Mouse (Mus musculus) ZHBTc4 (cell line): ENCODE data around the gene Prkca.
"Not testable (repeated sequence)": the region's sequence is repeated elsewhere in the genome, so short reads cannot be mapped to it uniquely, and the experiment has no call there.

Experiments used
- DNase-seq: peaks from one replicate; pipeline ENCODE4 v3.0.0-alpha.2; 2011; ENCODE audit warnings: low read depth, low spot score

The Prkca gene

GRCm38 (mm10) chr11:108119785-108120184 lies 223.9 kb downstream of the Prkca start:
- DNase-seq: no peak

DNA sequence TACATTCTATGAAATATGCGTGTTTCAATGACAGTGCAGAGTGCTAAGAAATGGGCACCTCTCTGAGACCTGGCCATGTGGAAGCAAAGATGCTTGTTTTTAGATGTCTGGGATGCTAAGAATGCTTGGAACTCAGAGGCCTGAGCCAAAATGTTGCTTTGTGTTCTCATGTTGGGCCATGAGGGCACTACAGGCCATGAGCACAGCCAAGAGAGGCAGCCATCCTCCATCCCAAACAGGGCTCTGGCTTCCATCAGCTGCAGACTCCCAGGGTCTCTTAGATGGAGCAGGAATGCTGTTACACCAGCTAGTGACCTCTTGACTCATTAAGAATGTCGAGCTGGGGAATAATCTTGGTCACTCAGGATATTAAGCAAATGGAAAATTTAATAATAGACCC lies 224.9 kb downstream of the Prkca start:
- no peak for DNase-seq

DNA sequence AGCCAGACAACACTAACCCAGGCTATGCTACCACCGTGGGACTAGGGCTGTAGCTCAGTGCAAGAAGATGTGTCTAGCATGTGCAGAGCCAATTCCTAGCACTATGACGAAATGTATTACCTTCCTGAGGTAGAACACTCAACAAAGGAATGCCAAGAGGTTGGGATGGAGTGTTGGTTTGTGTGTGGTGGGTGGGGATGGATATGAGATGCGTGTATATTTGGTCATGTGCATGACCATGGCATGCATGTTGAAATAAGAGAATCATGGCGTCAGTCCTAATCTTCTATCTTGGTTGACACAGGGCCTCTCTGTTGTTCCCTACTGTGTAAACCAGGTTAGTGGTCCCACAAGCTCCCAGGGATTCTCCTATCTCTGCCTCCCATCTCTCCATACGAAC lies 225.5 kb downstream of the Prkca start:
- no peak for DNase-seq

DNA sequence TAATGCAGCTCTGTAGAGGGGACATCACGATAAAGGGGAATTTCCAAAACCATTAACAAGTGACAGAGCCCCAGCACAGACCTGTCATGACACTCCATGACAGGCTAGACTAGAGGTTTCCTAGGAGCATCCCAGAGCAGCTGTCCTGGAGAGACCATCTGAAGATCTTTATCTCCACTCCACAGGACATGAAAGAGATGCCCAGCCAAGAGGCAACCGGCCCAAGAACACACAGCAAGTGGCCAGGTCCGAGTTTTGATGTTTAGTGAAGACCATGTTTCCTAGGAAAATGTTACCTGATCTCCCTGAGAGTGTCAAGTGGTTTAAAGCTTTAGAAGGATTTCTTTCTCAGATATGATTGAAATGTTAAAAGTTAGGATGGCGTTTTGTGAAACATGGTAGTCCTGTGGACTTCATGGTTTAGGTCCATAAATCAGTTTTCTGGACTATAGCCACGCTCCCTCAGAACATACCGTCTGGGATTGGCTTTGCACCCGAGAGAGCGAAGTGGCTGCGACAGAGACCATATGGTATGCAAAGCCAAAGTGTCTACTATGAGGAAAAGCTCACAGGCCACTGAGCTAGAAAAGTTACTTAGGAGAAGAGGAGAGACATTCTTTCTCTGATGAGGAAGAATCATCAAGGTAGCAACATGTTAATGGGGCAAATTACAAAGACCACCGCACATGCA lies 226.2 kb downstream of the Prkca start:
- no peak for DNase-seq

DNA sequence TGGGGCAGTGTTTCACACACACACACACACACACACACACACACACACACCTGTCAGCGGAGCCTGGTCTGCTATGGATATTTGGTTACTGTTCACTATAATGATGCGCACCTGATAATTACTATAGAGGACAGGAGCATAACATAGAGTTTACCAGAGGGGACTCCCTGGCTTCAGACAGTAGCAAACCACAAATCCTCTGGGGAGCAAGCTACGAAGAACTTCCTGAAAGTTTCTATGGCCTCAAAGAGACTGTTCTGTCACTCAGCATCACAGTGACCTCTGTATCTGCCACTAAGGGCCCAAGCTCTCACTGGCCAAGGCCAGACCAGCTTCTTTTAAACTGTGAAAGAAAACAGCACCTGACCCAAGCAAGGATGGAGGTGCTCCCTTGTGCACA lies 229.6 kb downstream of the Prkca start:
- no peak for DNase-seq

DNA sequence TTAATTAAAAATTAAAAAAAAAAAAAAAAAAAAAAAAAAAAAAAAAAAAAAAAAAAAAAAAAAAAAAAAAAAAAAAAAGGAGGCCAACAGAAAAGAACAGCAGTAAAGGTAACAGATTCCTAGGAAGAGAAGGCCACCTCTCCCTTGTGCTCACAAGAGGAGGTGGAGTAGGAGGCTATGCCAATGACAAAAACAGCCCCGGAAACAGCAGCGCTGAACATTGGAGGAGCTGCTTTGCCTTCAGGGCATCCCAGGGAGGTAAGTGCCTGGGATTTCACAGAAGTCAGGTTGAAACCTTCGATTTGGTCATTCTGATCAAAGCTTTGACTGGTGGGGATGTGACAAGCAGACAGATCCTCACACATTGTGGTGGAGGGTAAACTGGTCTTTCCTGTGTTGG lies 231.3 kb downstream of the Prkca start:
- peak; percentile 38 for DNase-seq

GRCm38 (mm10) chr11:108104085-108104484 lies 239.6 kb downstream of the Prkca start:
- no peak for DNase-seq

GRCm38 (mm10) chr11:108101280-108101950 lies 242.3 kb downstream of the Prkca start:
- DNase-seq: peak; percentile 6

GRCm38 (mm10) chr11:108098306-108098705 lies 245.4 kb downstream of the Prkca start:
- DNase-seq: no peak

DNA sequence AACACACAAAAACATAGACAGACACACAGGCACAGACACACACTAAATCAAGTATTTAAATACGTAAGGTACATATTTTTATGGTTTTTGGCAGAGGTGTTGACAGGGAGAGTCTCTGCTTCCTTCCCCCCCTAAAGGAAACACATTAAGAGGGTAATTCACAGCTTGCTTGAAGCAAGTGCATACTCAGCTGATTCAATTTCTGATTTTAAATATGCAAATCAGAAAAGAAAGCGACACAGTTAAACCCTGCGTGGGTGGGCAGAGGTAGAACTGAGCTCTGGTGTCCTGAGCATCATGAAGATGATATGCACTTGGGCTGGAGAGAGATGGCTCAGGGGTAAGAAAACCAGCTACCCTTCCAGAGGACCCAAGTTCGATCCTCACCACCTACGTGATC lies 248.9 kb downstream of the Prkca start:
- no peak for DNase-seq

GRCm38 (mm10) chr11:108093248-108093647 lies 250.5 kb downstream of the Prkca start:
- no peak for DNase-seq

- DNase-seq: no peak
Observed at GRCm38 (mm10) chr11:108091238-108091637, 252.5 kb downstream of the Prkca start.

- DNase-seq: no peak
Observed at GRCm38 (mm10) chr11:108090706-108091105, 253.0 kb downstream of the Prkca start.

- no peak for DNase-seq
Observed at GRCm38 (mm10) chr11:108088063-108088462, 255.7 kb downstream of the Prkca start.

GRCm38 (mm10) chr11:108087105-108087700 lies 256.5 kb downstream of the Prkca start:
- not testable (repeated sequence) for DNase-seq

- DNase-seq: no peak
Observed at GRCm38 (mm10) chr11:108082673-108083072, 261.1 kb downstream of the Prkca start.

DNA sequence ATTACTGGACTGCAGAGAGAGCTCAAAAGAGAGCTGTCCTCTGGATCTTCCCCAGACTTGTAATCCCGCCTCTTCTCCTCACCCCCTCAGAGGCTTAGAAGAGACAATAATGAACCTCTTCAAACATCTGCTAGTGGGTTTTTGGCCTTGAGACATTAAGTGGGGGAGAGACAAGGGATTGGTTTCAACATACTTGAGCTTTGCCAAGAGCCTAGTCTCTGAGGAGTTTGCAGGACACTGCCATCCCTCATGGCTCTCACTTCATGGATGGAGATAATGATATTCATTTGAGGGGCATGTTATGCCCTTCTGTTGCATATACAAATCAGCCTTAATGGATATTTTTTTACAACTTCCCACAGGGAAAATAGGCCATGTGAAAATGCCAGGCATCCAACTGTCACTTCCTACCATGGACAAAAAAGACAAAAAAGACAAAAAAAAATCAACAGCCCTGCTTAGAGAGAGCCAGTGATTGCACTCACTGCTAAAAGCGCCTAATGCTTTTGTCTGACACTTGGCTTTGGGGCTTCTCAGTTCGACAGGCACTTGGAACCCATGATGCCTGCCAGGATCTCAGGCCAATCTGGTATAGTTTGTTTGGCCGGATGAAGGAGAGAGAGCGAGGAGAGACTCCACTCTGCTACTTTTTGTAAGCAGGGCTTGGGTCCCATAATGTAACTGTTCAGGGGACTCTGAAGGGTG lies 263.6 kb downstream of the Prkca start:
- no peak for DNase-seq

DNA sequence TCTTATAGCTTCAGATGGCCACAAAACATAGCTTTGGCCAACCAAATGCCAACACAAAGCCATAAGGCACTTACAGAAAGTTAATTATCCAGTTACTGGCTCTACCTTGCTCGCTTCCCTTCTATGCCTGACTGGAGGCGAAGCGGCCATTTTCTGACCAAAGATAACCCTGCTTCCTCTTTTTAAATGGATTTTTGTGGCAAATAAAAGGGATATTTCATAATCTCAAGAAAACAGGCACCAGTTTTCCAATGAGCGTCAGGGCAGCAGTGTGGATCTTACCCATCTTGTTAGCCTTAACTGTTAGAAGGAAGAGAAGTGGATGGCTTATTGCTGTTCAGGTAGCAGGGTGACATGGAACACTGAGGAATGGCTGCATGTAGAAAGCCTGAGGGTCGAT lies 264.3 kb downstream of the Prkca start:
- no peak for DNase-seq

- DNase-seq: no peak
Observed at GRCm38 (mm10) chr11:108077514-108077913, 266.2 kb downstream of the Prkca start.

DNA sequence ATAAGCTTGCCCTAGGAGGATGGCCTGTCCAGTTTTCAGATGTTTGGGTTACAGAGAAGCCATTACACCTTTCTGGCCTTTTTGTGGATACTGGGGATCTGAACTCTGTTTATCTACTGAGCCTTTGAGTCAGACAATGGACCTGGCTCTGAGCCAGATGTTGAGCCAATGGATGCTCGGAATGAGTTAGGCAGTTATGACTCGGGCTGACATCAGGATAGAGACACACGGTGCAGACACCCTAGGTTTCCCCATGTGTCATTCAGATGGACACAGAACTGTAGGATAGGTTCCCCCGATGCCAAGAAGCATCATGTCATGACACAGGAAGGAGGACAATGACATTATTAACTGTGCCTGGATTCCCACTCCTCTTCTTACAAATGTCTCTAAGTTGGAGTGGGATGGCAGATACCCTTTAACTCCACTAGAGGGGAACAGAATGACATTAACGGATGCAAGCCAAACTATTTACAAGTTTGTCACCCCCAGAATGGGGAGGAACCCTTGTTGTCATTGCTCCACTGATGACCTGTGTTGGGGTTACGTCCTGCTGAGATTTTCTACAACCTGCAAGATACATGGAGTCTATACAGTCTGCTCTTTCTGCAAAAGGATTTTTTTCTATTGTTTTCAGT lies 271.0 kb downstream of the Prkca start:
- no peak for DNase-seq

DNA sequence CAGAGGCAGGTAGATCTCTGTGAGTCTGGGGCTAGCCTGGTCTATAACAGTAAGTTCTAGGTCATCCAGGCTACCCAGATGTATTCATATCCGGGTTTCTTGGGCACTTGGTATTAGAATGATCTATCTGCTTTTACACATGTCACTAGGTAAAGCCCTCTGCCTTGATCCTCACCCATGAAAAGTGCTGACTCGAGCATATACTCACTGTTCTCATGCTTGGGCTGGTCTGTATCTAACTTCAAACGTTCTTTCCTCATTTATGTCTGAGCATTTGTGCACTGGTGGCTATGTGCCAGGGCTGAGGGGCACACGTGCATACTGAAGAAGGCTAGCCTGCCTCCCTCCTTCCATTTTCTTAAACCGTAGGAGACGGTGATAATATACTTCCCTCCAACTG lies 272.5 kb downstream of the Prkca start:
- DNase-seq: no peak

DNA sequence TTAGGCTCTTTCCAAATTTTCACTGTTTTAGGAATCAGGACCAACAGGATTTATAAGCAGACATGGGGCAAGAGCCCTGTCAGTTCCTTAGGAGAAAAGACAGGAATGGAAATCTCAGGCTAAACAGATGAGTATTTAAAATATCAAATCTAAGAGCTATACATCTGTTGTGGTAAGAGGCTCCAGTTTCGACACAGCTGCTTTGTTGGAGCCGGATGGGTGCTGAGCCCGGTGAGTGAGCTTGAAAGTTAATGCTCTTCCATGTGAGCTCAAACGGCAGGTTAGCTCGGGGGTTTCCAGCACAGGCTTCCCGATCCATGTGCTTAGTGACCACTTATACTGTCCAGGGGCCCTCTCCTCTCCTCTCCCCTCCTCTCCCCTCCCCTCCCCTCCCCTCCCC lies 273.7 kb downstream of the Prkca start:
- DNase-seq: no peak
